Mouse (Mus musculus): ENCODE measurements around the gene Txnrd2. TPM values are rescaled to one million over a fixed set of nuclear protein-coding genes. Genes with fewer than 3 reads are reported as not detected.

Txnrd2 gene
- polyA plus RNA-seq, 1 experiment from 2014 or later = 24.9 TPM

- no peak for DNase-seq
- H3K36me3 ChIP-seq (ENCODE audit: control insufficient read depth, insufficient read depth, low read length) = peaks cover 60% of the 10 kb centered on the region
Measured at GRCm38 (mm10) chr16:18409776-18410175, 16.4 kb upstream of the Txnrd2 start.

DNA sequence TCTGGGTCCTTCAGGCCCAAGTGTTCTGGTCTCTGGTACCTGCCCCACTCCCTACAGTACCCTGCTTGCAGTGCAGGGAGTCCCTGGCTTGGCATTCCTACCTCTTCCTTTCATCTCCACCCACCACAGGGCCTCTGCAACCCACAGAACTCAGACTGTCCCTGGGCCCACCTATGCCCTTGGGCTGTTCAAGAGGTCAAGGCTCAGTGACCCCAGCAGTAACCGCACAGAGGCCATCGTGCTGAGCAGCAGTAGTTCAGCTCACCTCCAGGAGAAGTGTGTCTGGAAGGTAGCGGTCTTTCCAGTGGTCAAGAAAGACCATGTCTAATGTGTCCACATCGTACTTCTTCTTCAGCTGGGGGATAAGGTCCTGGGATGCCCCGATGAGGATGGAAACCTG lies 15.8 kb upstream of the Txnrd2 start:
- WGBS = 83% methylated on average over 5 of the region's 5 CpGs
- H3K36me3 ChIP-seq (ENCODE audit: control insufficient read depth, insufficient read depth, low read length) = peaks cover 55% of the 10 kb centered on the region
- H3K4me2 ChIP-seq (ENCODE audit: low read length) = no peak overlapping the region
- no peak overlapping the region for H3K4me3 ChIP-seq (replicated peaks; ENCODE audit: low read depth, low read length)
- no peak overlapping the region for H3K9ac ChIP-seq (replicated peaks; ENCODE audit: low read length)
- ATAC-seq (ENCODE audit: low FRiP score, low TSS enrichment) = no peak
- H3K27ac ChIP-seq (replicated peaks; ENCODE audit: low read depth, low read length) = no peak overlapping the region; the same call in 1 of the 2 replicates
- H3K4me1 ChIP-seq (ENCODE audit: control insufficient read depth, insufficient read depth, low read length) = peaks cover 10% of the 10 kb centered on the region; the same call in 1 of the 2 replicates
- no peaks in the 10 kb centered on the region for H3K9me3 ChIP-seq (ENCODE audit: control insufficient read depth, low read length)
- no peak for DNase-seq
- no peaks in the 10 kb centered on the region for H3K27me3 ChIP-seq (ENCODE audit: control insufficient read depth, insufficient read depth, low read length)

More at GRCm38 (mm10) chr16:18409776-18410175, 16.4 kb upstream of the Txnrd2 start:
- Histone ChIP-seq H3K27me3 (ENCODE audit: control insufficient read depth, insufficient read depth, low read length) (no peaks in the 10 kb centered on the region), H3K4me2 (ENCODE audit: low read length) (no peak overlapping the region), H3K4me3 (replicated peaks; ENCODE audit: low read depth, low read length) (no peak overlapping the region), H3K27ac (replicated peaks; ENCODE audit: low read depth, low read length) (no peak overlapping the region; the same call in 1 of the 2 replicates), H3K4me1 (ENCODE audit: control insufficient read depth, insufficient read depth, low read length) (peaks cover 10% of the 10 kb centered on the region; the same call in 1 of the 2 replicates), H3K9me3 (ENCODE audit: control insufficient read depth, low read length) (no peaks in the 10 kb centered on the region), H3K9ac (replicated peaks; ENCODE audit: low read length) (no peak overlapping the region)
- 57% methylated on average over 4 of the region's 4 CpGs for WGBS
- ATAC-seq (ENCODE audit: low FRiP score, low TSS enrichment) = no peak

DNA sequence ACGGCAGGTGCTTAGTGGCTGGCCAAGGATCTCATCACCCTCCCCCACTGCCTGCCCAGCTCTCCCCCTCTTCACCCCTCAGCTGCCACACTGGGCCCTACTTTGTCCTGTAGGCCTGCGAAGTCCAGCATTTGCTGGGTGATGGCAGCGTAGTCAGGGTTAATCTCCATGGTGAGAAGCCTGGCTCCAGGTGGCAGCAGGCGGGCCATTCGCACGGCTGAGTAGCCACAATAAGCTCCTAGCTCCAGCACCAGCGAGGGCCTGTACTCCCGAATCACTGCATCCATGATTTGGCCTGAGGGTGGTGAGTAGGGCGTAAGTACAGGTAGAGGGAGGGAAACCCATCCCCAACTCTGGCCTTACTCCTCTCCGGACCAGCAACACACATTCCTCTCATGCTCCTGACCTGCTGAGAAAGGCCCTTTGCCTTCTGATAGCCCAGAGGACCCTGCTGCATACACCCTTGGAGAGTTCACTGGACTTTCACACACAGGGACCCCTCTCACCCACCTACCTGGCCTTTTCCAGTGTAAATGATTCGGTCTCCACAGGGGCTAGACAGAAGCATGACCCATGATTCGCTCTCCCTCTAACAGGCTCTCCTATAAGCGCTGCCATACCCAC lies 15.0 kb upstream of the Txnrd2 start:
- Histone ChIP-seq H3K9ac (replicated peaks; ENCODE audit: low read length) (no peak overlapping the region), H3K27ac (replicated peaks; ENCODE audit: low read depth, low read length) (0 out of 2 replicates have a peak overlapping the region, but pooled peaks have one; percentile 32), H3K4me1 (ENCODE audit: control insufficient read depth, insufficient read depth, low read length) (peaks cover 10% of the 10 kb centered on the region; the same call in 1 of the 2 replicates), H3K27me3 (ENCODE audit: control insufficient read depth, insufficient read depth, low read length) (no peaks in the 10 kb centered on the region), H3K4me3 (replicated peaks; ENCODE audit: low read depth, low read length) (no peak overlapping the region), H3K9me3 (ENCODE audit: control insufficient read depth, low read length) (no peaks in the 10 kb centered on the region), H3K36me3 (ENCODE audit: control insufficient read depth, insufficient read depth, low read length) (peaks cover 49% of the 10 kb centered on the region), H3K4me2 (ENCODE audit: low read length) (no peak overlapping the region)
- ATAC-seq (ENCODE audit: low FRiP score, low TSS enrichment) = 0 out of 2 replicates have a peak, but pooled peaks have one; percentile 6
- WGBS = 45% methylated on average over 13 of the region's 13 CpGs
- no peak for DNase-seq

DNA sequence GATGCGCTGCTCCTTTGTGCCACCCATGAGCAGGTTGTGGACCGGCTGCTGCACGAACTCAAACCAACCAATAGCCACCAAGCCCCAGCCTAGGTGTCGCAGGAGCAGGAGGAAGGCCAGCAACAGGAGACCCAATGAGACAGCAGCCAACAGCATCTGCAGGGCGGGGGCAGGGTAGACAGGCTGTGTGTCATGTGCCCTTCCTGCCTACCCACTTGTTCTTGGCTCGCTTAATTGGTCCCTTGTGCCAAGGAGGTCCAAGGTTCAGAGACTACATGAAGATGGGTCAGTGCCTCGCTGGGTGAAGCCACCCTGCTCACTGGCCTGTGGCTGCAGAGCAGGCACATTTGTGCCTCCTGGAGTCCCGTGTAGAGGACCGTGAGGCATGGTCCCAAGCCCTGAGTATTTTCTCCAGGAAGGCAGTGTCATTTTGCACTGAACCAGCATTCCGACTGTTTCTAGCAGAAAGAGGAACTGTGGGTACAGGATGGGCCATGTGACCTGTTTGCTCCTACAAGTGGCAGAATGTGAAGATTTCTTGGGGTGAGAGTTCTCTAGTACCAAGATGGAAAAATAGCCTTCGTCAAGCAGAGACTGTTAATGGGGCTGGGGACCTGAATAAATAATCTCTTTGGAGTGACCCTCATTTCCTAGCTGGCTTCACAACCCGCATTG lies 14.2 kb upstream of the Txnrd2 start:
- no peak overlapping the region for H3K4me2 ChIP-seq (ENCODE audit: low read length)
- no peak overlapping the region for H3K27ac ChIP-seq (replicated peaks; ENCODE audit: low read depth, low read length)
- no peaks in the 10 kb centered on the region for H3K27me3 ChIP-seq (ENCODE audit: control insufficient read depth, insufficient read depth, low read length)
- H3K4me1 ChIP-seq (ENCODE audit: control insufficient read depth, insufficient read depth, low read length) = peaks cover 10% of the 10 kb centered on the region; the same call in 1 of the 2 replicates
- ATAC-seq (ENCODE audit: low FRiP score, low TSS enrichment) = no peak
- H3K36me3 ChIP-seq (ENCODE audit: control insufficient read depth, insufficient read depth, low read length) = peaks cover 41% of the 10 kb centered on the region
- H3K9me3 ChIP-seq (ENCODE audit: control insufficient read depth, low read length) = no peaks in the 10 kb centered on the region
- no peak for DNase-seq
- 81% methylated on average over 12 of the region's 12 CpGs for WGBS
- no peak overlapping the region for H3K9ac ChIP-seq (replicated peaks; ENCODE audit: low read length)
- no peak overlapping the region for H3K4me3 ChIP-seq (replicated peaks; ENCODE audit: low read depth, low read length)

DNA sequence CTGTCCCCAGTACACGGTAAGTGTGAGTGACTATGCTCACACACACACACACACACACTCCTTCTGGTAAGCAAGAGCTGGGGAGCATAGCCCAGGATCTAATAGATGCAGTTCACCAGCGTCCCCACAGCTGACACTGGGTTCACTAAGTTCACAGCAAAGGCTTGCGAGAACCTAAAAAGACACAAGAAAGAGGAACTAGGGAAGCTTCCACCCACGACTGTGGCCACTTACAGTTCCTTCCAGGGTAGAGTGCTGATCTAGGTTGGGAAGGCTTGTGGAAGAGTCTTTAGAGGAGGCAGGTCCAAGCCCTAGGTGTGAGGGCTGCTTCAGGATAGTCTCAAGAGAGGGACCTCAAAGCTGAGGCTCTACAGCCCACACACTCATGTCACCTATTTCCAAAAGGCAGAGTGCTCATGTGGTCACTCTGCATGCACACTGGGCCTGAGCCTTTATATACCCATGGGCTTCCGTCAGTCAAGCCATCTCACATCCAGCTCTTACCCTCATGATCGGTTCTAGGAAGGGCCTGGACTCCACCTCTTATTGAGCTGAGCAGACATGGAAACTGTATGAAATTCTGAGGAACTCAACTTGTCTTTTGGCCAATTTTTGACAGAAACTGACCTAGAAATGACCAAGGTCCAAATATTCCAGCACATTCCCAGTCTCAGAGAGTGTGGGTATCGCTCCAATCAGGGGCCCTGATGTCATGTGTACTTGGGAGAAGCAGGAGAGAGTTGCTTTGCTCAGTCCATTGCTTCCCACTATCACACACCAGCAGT lies 13.0 kb upstream of the Txnrd2 start:
- Histone ChIP-seq H3K4me2 (ENCODE audit: low read length) (no peak overlapping the region), H3K9ac (replicated peaks; ENCODE audit: low read length) (no peak overlapping the region), H3K9me3 (ENCODE audit: control insufficient read depth, low read length) (no peaks in the 10 kb centered on the region), H3K36me3 (ENCODE audit: control insufficient read depth, insufficient read depth, low read length) (peaks cover 37% of the 10 kb centered on the region), H3K4me3 (replicated peaks; ENCODE audit: low read depth, low read length) (no peak overlapping the region), H3K4me1 (ENCODE audit: control insufficient read depth, insufficient read depth, low read length) (peaks cover 10% of the 10 kb centered on the region; the same call in 1 of the 2 replicates), H3K27me3 (ENCODE audit: control insufficient read depth, insufficient read depth, low read length) (no peaks in the 10 kb centered on the region), H3K27ac (replicated peaks; ENCODE audit: low read depth, low read length) (no peak overlapping the region)
- no peak for ATAC-seq (ENCODE audit: low FRiP score, low TSS enrichment)
- no peak for DNase-seq
- WGBS = 89% methylated on average over 7 of the region's 7 CpGs

GRCm38 (mm10) chr16:18416094-18416761 lies 10.0 kb upstream of the Txnrd2 start:
- DNase-seq (no peak), ATAC-seq (ENCODE audit: low FRiP score, low TSS enrichment) (no peak)

GRCm38 (mm10) chr16:18416837-18417236 lies 9.3 kb upstream of the Txnrd2 start:
- Histone ChIP-seq H3K4me2 (ENCODE audit: low read length) (no peak overlapping the region), H3K4me3 (replicated peaks; ENCODE audit: low read depth, low read length) (no peak overlapping the region), H3K27ac (replicated peaks; ENCODE audit: low read depth, low read length) (no peak overlapping the region), H3K27me3 (ENCODE audit: control insufficient read depth, insufficient read depth, low read length) (no peaks in the 10 kb centered on the region), H3K36me3 (ENCODE audit: control insufficient read depth, insufficient read depth, low read length) (peaks cover 13% of the 10 kb centered on the region; the same call in 1 of the 2 replicates), H3K9me3 (ENCODE audit: control insufficient read depth, low read length) (no peaks in the 10 kb centered on the region), H3K4me1 (ENCODE audit: control insufficient read depth, insufficient read depth, low read length) (no peaks in the 10 kb centered on the region), H3K9ac (replicated peaks; ENCODE audit: low read length) (no peak overlapping the region)
- WGBS = 90% methylated on average over 3 of the region's 3 CpGs
- DNase-seq (no peak), ATAC-seq (ENCODE audit: low FRiP score, low TSS enrichment) (no peak)

More at GRCm38 (mm10) chr16:18416094-18416761, 10.0 kb upstream of the Txnrd2 start:
- no peaks in the 10 kb centered on the region for H3K9me3 ChIP-seq (ENCODE audit: control insufficient read depth, low read length)
- no peak overlapping the region for H3K9ac ChIP-seq (replicated peaks; ENCODE audit: low read length)
- WGBS = 88% methylated on average over 18 of the region's 18 CpGs
- H3K4me2 ChIP-seq (ENCODE audit: low read length) = no peak overlapping the region
- peaks cover 13% of the 10 kb centered on the region; the same call in 1 of the 2 replicates for H3K36me3 ChIP-seq (ENCODE audit: control insufficient read depth, insufficient read depth, low read length)
- no peak overlapping the region for H3K4me3 ChIP-seq (replicated peaks; ENCODE audit: low read depth, low read length)
- H3K27me3 ChIP-seq (ENCODE audit: control insufficient read depth, insufficient read depth, low read length) = no peaks in the 10 kb centered on the region
- no peak overlapping the region for H3K27ac ChIP-seq (replicated peaks; ENCODE audit: low read depth, low read length)
- peaks cover 4% of the 10 kb centered on the region; the same call in 1 of the 2 replicates for H3K4me1 ChIP-seq (ENCODE audit: control insufficient read depth, insufficient read depth, low read length)

GRCm38 (mm10) chr16:18417491-18417890 lies 8.7 kb upstream of the Txnrd2 start:
- Histone ChIP-seq H3K4me3 (replicated peaks; ENCODE audit: low read depth, low read length) (no peak overlapping the region), H3K36me3 (ENCODE audit: control insufficient read depth, insufficient read depth, low read length) (peaks cover 13% of the 10 kb centered on the region; the same call in 1 of the 2 replicates), H3K4me1 (ENCODE audit: control insufficient read depth, insufficient read depth, low read length) (no peaks in the 10 kb centered on the region), H3K9ac (replicated peaks; ENCODE audit: low read length) (no peak overlapping the region), H3K9me3 (ENCODE audit: control insufficient read depth, low read length) (no peaks in the 10 kb centered on the region), H3K4me2 (ENCODE audit: low read length) (no peak overlapping the region), H3K27me3 (ENCODE audit: control insufficient read depth, insufficient read depth, low read length) (no peaks in the 10 kb centered on the region), H3K27ac (replicated peaks; ENCODE audit: low read depth, low read length) (no peak overlapping the region)
- 93% methylated on average over 5 of the region's 5 CpGs for WGBS
- ATAC-seq (ENCODE audit: low FRiP score, low TSS enrichment) (no peak), DNase-seq (no peak)

Data from midbrain, embryonic 14.5 days (tissue).